In the genomic region with DNA sequence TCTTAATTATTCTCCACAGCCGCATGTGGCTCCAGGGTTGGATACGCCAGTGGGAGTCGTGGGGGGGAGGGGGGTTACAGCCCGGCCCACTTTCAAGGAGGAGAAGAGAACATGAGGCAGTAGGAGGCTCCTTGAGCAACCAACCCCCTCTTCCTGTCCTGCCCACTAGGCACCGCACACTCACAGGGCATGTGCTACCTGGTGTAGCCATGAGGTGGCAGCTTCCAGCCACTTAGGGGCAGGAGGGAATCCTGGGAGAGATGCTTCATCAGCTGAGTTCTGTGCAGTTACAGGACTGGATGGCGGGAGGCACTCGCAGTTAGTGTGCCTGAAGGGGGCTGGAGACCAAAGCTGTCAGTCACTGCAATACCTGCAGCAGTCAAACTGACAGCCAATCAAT, we compare ENCODE assay signal across 8 mouse cellular contexts. TPM values are rescaled to one million over a fixed set of nuclear protein-coding genes. Genes with fewer than 3 reads are reported as not detected.
DNase-seq lines count a peak whose midpoint lies in the region; ATAC-seq lines count a peak whose summit lies in the region.

No protein-coding gene starts in this region.

- H3K9ac ChIP-seq in liver, embryonic 13.5 days = peak overlapping the region; percentile 46; the same call in 1 of the 2 replicates

- H3K27me3 ChIP-seq in liver, embryonic 13.5 days = no peaks in the 10 kb centered on the region

- ATAC-seq in cerebellum, adult (ENCODE audit: insufficient number of reproducible peaks, low FRiP score, low TSS enrichment) = 0 out of 2 replicates have a peak, but pooled peaks have one; percentile 21
- ATAC-seq in liver, embryonic 13.5 days (ENCODE audit: low read depth) = peak; percentile 31; the same call in 1 of the 2 replicates

- peaks cover 41% of the 10 kb centered on the region for H3K4me1 ChIP-seq in liver, embryonic 13.5 days (replicated peaks)

- H3K9me3 ChIP-seq in liver, embryonic 13.5 days (replicated peaks) = no peaks in the 10 kb centered on the region

- H3K4me3 ChIP-seq in liver, embryonic 13.5 days (replicated peaks) = no peak overlapping the region

- DNase-seq in cerebellum, postnatal 36 days = no peak
- peak; percentile 64 for DNase-seq in 3T3-L1 (ENCODE audit: low read depth, low spot score)
- peak; percentile 42 for DNase-seq in embryo, embryonic 11 days
- DNase-seq in liver, embryonic 13.5 days = peak; percentile 55
- DNase-seq in urinary bladder, postnatal 10 days (ENCODE audit: low spot score) = no peak
- no peak for DNase-seq in layer of hippocampus, adult 18-20 months (ENCODE audit: low spot score in 2 of 2)
- DNase-seq in urinary bladder, postnatal 4 days (ENCODE audit: low spot score in 2 of 2) = no peak

- 0 out of 2 replicates have a peak, but pooled peaks cover 3% of the 10 kb centered on the region for H3K36me3 ChIP-seq in liver, embryonic 13.5 days

- 16% methylated on average over 7 of the region's 7 CpGs for WGBS in liver, embryonic 13.5 days (ENCODE audit: insufficient replicate concordance)

- peak overlapping the region; percentile 53 for H3K4me2 ChIP-seq in liver, embryonic 13.5 days

- peak overlapping the region; percentile 47; the same call in 1 of the 2 replicates for H3K27ac ChIP-seq in liver, embryonic 13.5 days

RNA-seq across cellular contexts. Expression of gene Ywhah, which starts 15.5 kb away (rescaled TPM):
- 248 and 292 TPM in 2 replicates for polyA plus RNA-seq in liver, embryonic 13.5 days (2015; fragmentation: Nextera tagmentation; extraction: Ambion mirVana)
- 1,000 to 10,000 TPM; 1,080 to 1,138 TPM for total RNA-seq in layer of hippocampus, adult 18-20 months (2021)

Comparison
In these comparisons a context has a peak if more than half of its experiments do, and no peak if none do; other contexts are left out.
1. DNase-seq: peak in 3T3-L1 (single experiment), embryo, embryonic 11 days (single experiment) and liver, embryonic 13.5 days (single experiment); none in cerebellum, postnatal 36 days (0 of 2), urinary bladder, postnatal 10 days (single experiment), layer of hippocampus, adult 18-20 months (0 of 2) and urinary bladder, postnatal 4 days (0 of 2).